ENCODE assay signal across 20 mouse cellular contexts in genomic region chr7:95758375-95758774, GRCm38 (mm10).
"Had no signal": no experiment of that assay in that cellular context is flagged by ENCODE, and none has a peak within 500 bp of the region (broad histone marks: within the 10 kb centered on the region; RNA-seq: fewer than 3 reads in every experiment).

No protein-coding gene starts in this region.

- ATAC-seq: forebrain, embryonic 13.5 days; forebrain, embryonic 14.5 days; forebrain, embryonic 15.5 days; forebrain, embryonic 16.5 days; forebrain, postnatal 0 days had no signal

- DNase-seq: cerebellum, adult 8-10 months; cerebellum, adult 9-10 months; cerebellum, adult 9-11 months; cerebellum, postnatal 10 days; cerebellum, postnatal 14 days; cerebellum, postnatal 25 days; cerebellum, postnatal 36 days; embryo, embryonic 11 days; forebrain, postnatal 0 days; gastrocnemius, adult 2 months; gastrocnemius, postnatal 10 days; gastrocnemius, postnatal 14 days; gastrocnemius, postnatal 25 days; gastrocnemius, postnatal 36 days; heart, adult 18-20 months; heart, adult 2 months had no signal
